Mouse (Mus musculus) thymus, adult 2 months (tissue): ENCODE results near the gene Hist1h3a. TPM values are rescaled to one million over a fixed set of nuclear protein-coding genes. Genes with fewer than 3 reads are reported as not detected.

ENCODE experiments used
- DNase-seq: peaks from one replicate; pipeline ENCODE4 v3.0.0; 2021
- H3K27ac ChIP-seq: fragments of 200-500 bp; 2 replicates; pipeline ENCODE4 v1.5.1; 2012; ENCODE audit warnings: low read length, control low read depth; ENCODE audit not compliant: control insufficient read depth, insufficient read depth
- H3K27me3 ChIP-seq: fragments of 200-500 bp; 2 replicates; pipeline ENCODE4 v1.6.1; 2012; ENCODE audit warnings: mild to moderate bottlenecking, low read length, moderate library complexity, mixed read lengths; ENCODE audit not compliant: control insufficient read depth, insufficient read depth
- H3K36me3 ChIP-seq: fragments of 200-500 bp; 2 replicates; pipeline ENCODE4 v1.6.1; 2012; ENCODE audit warnings: mild to moderate bottlenecking, low read length, moderate library complexity; ENCODE audit not compliant: control insufficient read depth, insufficient read depth
- H3K4me1 ChIP-seq: fragments of 200-500 bp; replicated peaks from 2 replicates; pipeline ENCODE4 v1.6.1; 2012; ENCODE audit warnings: low read length; ENCODE audit not compliant: control insufficient read depth, insufficient read depth
- H3K4me3 ChIP-seq: fragments of 200-500 bp; 2 replicates; pipeline ENCODE4 v1.5.1; 2012; ENCODE audit warnings: mild to moderate bottlenecking, low read length, control low read depth, moderate library complexity; ENCODE audit not compliant: control insufficient read depth, insufficient read depth
- CTCF ChIP-seq: fragments of 200-500 bp; IDR thresholded peaks from 2 replicates; pipeline ENCODE4 v1.5.1; 2012; ENCODE audit warnings: mild to moderate bottlenecking, control low read depth, low read length, moderate library complexity, borderline replicate concordance; ENCODE audit not compliant: control insufficient read depth, poor library complexity, insufficient read depth; ENCODE audit errors: extremely low read depth
- POLR2A ChIP-seq: fragments of 200-500 bp; IDR thresholded peaks from 2 replicates; pipeline ENCODE4 v1.6.1; 2012; ENCODE audit warnings: mild to moderate bottlenecking, low read length, control low read depth, moderate library complexity; ENCODE audit not compliant: control insufficient read depth, poor library complexity, insufficient read depth; ENCODE audit errors: extremely low read depth
- WGBS: fragments of 180-500 bp; shearing (Covaris S2); methylation state at CpG from one replicate; pipeline ENCODE4 v1.1.7; 2018; 5-methylcytosine and 5-hydroxymethylcytosine counted together
- polyA plus RNA-seq: library from polyadenylated mRNA; depleted of rRNA; stranded (reverse); fragments of >200 nt; gene quantifications from 2 replicates; pipeline ENCODE4 v1.2.3, GENCODE M21; 2012

The Hist1h3a gene
- polyA plus RNA-seq, 1 experiment: 348 TPM

DNA sequence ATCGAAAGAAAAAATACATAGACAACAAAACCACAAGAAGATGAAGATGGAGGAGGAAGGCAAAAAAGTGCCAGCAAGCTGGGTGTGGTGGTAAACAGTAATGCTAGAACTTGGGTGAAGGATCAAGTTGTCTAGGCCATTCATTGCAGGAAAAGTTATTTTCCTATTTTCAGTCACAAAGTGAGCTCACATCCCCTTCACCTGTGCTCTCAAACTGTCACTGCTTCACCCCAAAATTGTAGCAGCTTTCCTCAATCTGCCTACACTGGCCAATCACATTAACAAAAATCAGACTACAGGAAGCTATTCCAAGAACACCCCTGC, 2.3 kb downstream of the Hist1h3a start:
- Histone ChIP-seq H3K27me3 (no peaks in the 10 kb centered on the region), H3K36me3 (no peaks in the 10 kb centered on the region), H3K4me3 (no peak overlapping the region), H3K27ac (no peak overlapping the region; the same call in 1 of the 2 replicates), H3K4me1 (peaks cover 11% of the 10 kb centered on the region)
- WGBS: 27% methylated on average over 1 of the region's 1 CpGs
- DNase-seq: peak; percentile 39
- TF ChIP-seq POLR2A (no peak), CTCF (no peak)

DNA sequence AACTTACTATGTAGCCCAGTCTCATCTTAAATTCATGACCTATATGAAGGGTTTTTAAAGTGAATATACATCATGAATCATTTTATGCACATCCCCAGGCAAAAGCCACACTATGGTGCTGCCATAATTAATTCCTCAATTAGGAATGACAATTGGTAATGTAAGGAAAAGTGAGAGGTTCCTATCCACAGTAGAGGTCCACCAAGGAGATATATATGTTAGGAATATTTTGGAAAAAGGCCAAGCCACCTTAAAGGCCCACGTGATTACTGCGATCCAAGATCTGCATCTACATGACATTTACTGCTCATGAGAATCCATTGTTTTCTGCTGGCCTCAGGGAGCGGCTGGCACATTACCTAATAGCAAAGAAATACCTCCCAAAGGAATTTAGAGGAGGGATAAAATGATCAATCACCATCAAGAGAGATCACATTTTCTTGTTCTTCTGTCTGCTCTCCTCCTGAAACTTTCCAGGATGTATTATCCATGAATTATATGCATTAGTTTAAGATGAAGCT, 2.9 kb downstream of the Hist1h3a start:
- H3K4me3 ChIP-seq: no peak overlapping the region
- no peak overlapping the region for H3K27ac ChIP-seq
- no peaks in the 10 kb centered on the region for H3K36me3 ChIP-seq
- no peak for TF ChIP-seq CTCF
- TF ChIP-seq POLR2A: no peak
- DNase-seq: no peak
- no peaks in the 10 kb centered on the region for H3K27me3 ChIP-seq
- 93% methylated on average over 3 of the region's 3 CpGs for WGBS
- H3K4me1 ChIP-seq: peaks cover 8% of the 10 kb centered on the region

DNA sequence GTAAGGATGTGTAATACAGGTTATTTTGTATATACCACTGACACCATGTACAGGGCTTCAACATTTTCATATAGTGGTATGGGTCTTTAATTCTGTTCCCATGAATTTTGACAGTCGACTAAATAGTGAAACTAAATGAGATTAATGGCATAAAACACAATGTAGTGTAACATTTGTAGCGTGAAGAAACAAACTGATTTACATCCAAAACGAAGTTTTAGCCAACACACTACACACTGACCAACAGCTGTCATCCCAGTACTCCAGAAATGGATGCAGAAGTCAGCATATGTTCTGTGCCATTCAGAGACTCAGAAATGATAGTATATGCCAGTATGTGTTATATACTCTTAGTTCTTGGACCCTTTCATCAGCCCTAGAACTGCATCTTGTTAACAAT, 4.3 kb downstream of the Hist1h3a start:
- 51% methylated on average over 3 of the region's 3 CpGs for WGBS
- Histone ChIP-seq H3K4me1 (peaks cover 3% of the 10 kb centered on the region), H3K4me3 (no peak overlapping the region), H3K27ac (no peak overlapping the region), H3K36me3 (no peaks in the 10 kb centered on the region), H3K27me3 (no peaks in the 10 kb centered on the region)
- no peak for DNase-seq
- TF ChIP-seq POLR2A (no peak), CTCF (no peak)

DNA sequence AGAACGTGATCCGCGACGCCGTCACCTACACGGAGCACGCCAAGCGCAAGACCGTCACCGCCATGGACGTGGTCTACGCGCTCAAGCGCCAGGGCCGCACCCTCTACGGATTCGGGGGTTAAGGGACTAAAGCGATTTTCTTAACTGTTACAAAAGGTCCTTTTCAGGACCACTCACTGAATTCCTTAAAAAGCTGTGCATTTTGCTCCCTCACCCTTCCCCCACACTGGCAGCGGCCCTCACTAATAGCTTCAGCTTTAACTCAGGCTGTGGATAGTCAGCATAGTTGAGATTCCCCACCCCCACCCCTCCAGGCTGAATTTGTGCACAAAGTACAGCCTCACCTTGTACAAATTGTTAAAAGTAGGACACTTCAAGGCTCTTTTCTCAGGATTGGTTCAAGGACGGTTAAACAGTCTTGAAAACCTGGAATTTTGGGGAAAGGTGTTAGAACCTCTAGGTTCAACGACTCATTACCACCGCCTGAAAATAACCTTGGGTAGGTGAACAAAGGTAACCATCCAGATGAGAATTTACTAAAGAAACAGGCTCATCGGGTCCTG, 4.9 kb downstream of the Hist1h3a start:
- Histone ChIP-seq H3K27ac (peak overlapping the region; percentile 66), H3K36me3 (no peaks in the 10 kb centered on the region), H3K4me1 (peaks cover 3% of the 10 kb centered on the region), H3K4me3 (peak overlapping the region; percentile 28), H3K27me3 (no peaks in the 10 kb centered on the region)
- TF ChIP-seq CTCF (no peak), POLR2A (no peak)
- WGBS: 2% methylated on average over 20 of the region's 23 CpGs
- DNase-seq: no peak

DNA sequence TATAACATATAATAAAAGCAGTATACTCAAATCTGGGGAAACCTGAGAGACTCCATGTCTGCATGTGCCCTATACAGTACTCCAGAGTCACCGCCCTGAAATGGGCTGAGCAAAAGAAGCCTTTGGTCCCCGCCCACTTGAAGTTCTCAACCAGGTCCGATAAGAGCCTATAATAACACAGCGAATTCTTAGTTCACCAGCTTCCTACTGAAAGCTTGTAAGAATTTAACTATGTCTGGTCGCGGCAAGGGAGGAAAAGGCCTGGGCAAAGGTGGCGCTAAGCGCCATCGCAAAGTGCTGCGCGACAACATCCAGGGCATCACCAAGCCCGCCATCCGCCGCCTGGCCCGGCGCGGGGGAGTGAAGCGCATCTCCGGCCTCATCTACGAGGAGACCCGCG, 5.4 kb downstream of the Hist1h3a start, which contains the start of gene Hist1h4b:
Hist1h4b (plus strand) TSS at position 224 of the 400 bp plus-strand sequence.
- TF ChIP-seq CTCF (no peak), POLR2A (peak; percentile 86)
- peak within 1 kb of the TSS; percentile 28 for H3K4me3 ChIP-seq
- H3K4me1 ChIP-seq: peaks cover 3% of the 10 kb centered on the region
- no peaks in the 10 kb centered on the region for H3K36me3 ChIP-seq
- peak; percentile 92 for DNase-seq
- peak within 1 kb of the TSS; percentile 66 for H3K27ac ChIP-seq
- no peaks in the 10 kb centered on the region for H3K27me3 ChIP-seq
- under 1% methylated on average over 22 of the region's 22 CpGs for WGBS

DNA sequence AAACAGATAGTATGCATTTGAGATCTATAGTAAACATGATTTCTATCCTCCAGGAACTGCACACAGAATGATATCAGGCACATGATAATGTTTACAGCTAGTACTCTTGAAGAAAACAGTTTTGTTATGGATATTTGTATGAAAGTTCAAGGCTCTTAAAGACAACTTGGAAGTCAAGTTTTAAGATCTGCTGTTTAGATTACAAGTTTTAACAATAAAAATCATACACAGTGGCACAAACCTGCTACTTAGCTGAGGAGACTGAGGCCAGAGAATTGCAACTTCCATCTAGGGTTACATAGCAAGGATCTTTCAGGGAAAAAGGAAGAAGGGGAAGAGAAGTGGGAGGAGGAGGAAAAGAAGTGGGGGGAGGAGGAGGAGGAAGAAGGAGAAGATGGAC, 7.2 kb downstream of the Hist1h3a start:
- Histone ChIP-seq H3K4me1 (peaks cover 3% of the 10 kb centered on the region), H3K27ac (no peak overlapping the region), H3K4me3 (no peak overlapping the region), H3K27me3 (no peaks in the 10 kb centered on the region), H3K36me3 (no peaks in the 10 kb centered on the region)
- DNase-seq: no peak
- TF ChIP-seq CTCF (no peak), POLR2A (no peak)
